Comparison of ENCODE assay signal across 8 mouse cellular contexts in the genomic region with DNA sequence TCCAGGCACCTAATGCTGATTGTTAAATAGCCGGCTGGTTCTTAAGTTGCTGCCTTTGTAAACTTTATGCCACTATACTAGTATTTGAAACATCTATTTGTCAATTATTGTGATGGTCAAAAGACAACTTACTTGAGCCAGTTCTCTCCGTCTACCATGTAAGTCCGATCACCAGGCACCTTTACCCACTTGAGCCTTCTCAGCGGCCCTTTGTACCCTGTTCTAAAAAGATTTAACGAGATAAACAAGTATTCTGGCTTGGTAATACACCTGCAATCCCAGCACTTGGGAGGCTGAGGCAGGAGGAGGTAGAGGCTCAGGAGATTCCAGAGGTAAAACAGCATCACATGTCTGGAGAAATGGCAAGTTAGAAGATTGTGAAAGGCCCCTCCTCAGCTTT. TPM values are rescaled to one million over a fixed set of nuclear protein-coding genes. Genes with fewer than 3 reads are reported as not detected.
DNase-seq lines count a peak whose midpoint lies in the region; ATAC-seq and TF ChIP-seq lines count a peak whose summit lies in the region.

No protein-coding gene starts in this region.

- H3K9ac ChIP-seq in CH12.LX (ENCODE audit: insufficient read depth, low read depth), result peak overlapping the region; percentile 81
- H3K9ac ChIP-seq in forebrain, embryonic 16.5 days (replicated peaks; ENCODE audit: low read depth, low read length), result peak overlapping the region; percentile 64
- H3K9ac ChIP-seq in liver, embryonic 16.5 days (ENCODE audit: low read depth, low read length), result peak overlapping the region; percentile 71

- H3K79me2 ChIP-seq in CH12.LX (replicated peaks; ENCODE audit: control insufficient read depth, extremely low read depth, insufficient read depth, poor library complexity, severe bottlenecking), result peaks cover 4% of the 10 kb centered on the region; the same call in 1 of the 2 replicates

- peak overlapping the region; percentile 72 for H3K4me3 ChIP-seq in heart, embryonic 10.5 days
- peak overlapping the region; percentile 55 to 93 (median 69) for H3K4me3 ChIP-seq in CH12.LX (replicated peaks in 1 of 3; ENCODE audit: low read depth in 2 of 3, low read length in 2 of 3, poor library complexity in 1 of 3)
- H3K4me3 ChIP-seq in forebrain, embryonic 16.5 days (replicated peaks; ENCODE audit: low read length), result peak overlapping the region; percentile 50
- H3K4me3 ChIP-seq in liver, embryonic 16.5 days (ENCODE audit: low read depth, low read length), result peak overlapping the region; percentile 75

- TF ChIP-seq POLR2A in CH12.LX (IDR thresholded peaks at IDR 0.05; ENCODE audit: low read depth, low read length), result no peak

- no peak for DNase-seq in heart, embryonic 10.5 days (ENCODE audit: low spot score)
- DNase-seq in heart, adult 18-20 months, result no peak
- DNase-seq in CH12.LX (ENCODE audit: extremely low read depth), result no peak
- no peak for DNase-seq in layer of hippocampus, adult 9-11 months
- no peak for DNase-seq in adrenal gland, adult 18-20 months (ENCODE audit: low spot score in 2 of 2)
- no peak for DNase-seq in layer of hippocampus, adult 9-10 months (ENCODE audit: low spot score)

- no peaks in the 10 kb centered on the region for H3K9me3 ChIP-seq in heart, embryonic 10.5 days
- peaks cover 7% of the 10 kb centered on the region for H3K9me3 ChIP-seq in CH12.LX (replicated peaks; ENCODE audit: low read length)
- no peaks in the 10 kb centered on the region for H3K9me3 ChIP-seq in forebrain, embryonic 16.5 days (ENCODE audit: control insufficient read depth, low read length)
- H3K9me3 ChIP-seq in liver, embryonic 16.5 days (replicated peaks; ENCODE audit: control insufficient read depth, low read length), result no peaks in the 10 kb centered on the region

- 0 out of 2 replicates have a peak, but pooled peaks cover 6% of the 10 kb centered on the region for H3K36me3 ChIP-seq in heart, embryonic 10.5 days
- H3K36me3 ChIP-seq in CH12.LX (replicated peaks in 1 of 2; ENCODE audit: control insufficient read depth in 1 of 2, insufficient read depth in 1 of 2, low read length in 1 of 2), result peaks cover 0 to 12% of the 10 kb centered on the region in 2 experiments
- H3K36me3 ChIP-seq in forebrain, embryonic 16.5 days (ENCODE audit: control insufficient read depth, insufficient read depth), result no peaks in the 10 kb centered on the region
- H3K36me3 ChIP-seq in liver, embryonic 16.5 days (ENCODE audit: control insufficient read depth, insufficient read depth), result no peaks in the 10 kb centered on the region

- peak overlapping the region; percentile 91 for H3K27ac ChIP-seq in heart, embryonic 10.5 days
- H3K27ac ChIP-seq in CH12.LX (ENCODE audit: insufficient read depth, low read depth), result no peak overlapping the region
- H3K27ac ChIP-seq in forebrain, embryonic 16.5 days (ENCODE audit: low read length), result no peak overlapping the region
- H3K27ac ChIP-seq in liver, embryonic 16.5 days (ENCODE audit: low read length), result peak overlapping the region; percentile 39

- H3K4me2 ChIP-seq in CH12.LX (ENCODE audit: insufficient read depth, low read depth, poor library complexity, severe bottlenecking), result peak overlapping the region; percentile 74
- H3K4me2 ChIP-seq in forebrain, embryonic 16.5 days (ENCODE audit: low read length), result peak overlapping the region; percentile 51
- peak overlapping the region; percentile 89 for H3K4me2 ChIP-seq in liver, embryonic 16.5 days (ENCODE audit: low read depth, low read length)

- dilution Hi-C loops in CH12.LX (cut with MboI; ENCODE audit: extremely low pct_ligation_motif_present, extremely low pct_unique_long_range_greater_than_20kb, low sequenced_read_pairs), result no loop called here

- no peak for TF ChIP-seq EP300 in CH12.LX (IDR thresholded peaks at IDR 0.05; ENCODE audit: low read length)

- TF ChIP-seq RAD21 in CH12.LX (IDR thresholded peaks at IDR 0.05; ENCODE audit: low read depth, low read length), result no peak

- no peak for ATAC-seq in forebrain, embryonic 16.5 days
- no peak for ATAC-seq in liver, embryonic 16.5 days (ENCODE audit: low read depth)

- no peak for TF ChIP-seq CTCF in CH12.LX (conservative IDR thresholded peaks at IDR 0.05 in 1 of 2, IDR thresholded peaks at IDR 0.05 in 1 of 2; ENCODE audit: low read depth in 2 of 2, low read length in 2 of 2)

- in situ Hi-C loops in CH12.LX (cut with MboI; ENCODE audit: low pct_ligation_motif_present, low pct_unique_long_range_greater_than_20kb, low sequenced_read_pairs), result loop anchor here (5.0 kb wide), 2 partner anchors 34 to 74 kb away; a partner anchor contains a TSS

- H3K4me1 ChIP-seq in heart, embryonic 10.5 days, result peaks cover 24% of the 10 kb centered on the region
- H3K4me1 ChIP-seq in CH12.LX (ENCODE audit: control insufficient read depth in 1 of 2, insufficient read depth in 2 of 2), result peaks cover 5 to 34% of the 10 kb centered on the region in 2 experiments; a peak in 3 of 4 replicates
- H3K4me1 ChIP-seq in forebrain, embryonic 16.5 days (replicated peaks; ENCODE audit: control insufficient read depth, insufficient read depth, low read length), result peaks cover 30% of the 10 kb centered on the region
- H3K4me1 ChIP-seq in liver, embryonic 16.5 days (ENCODE audit: control insufficient read depth, low read depth, low read length), result peaks cover 17% of the 10 kb centered on the region

- no peaks in the 10 kb centered on the region for H3K27me3 ChIP-seq in heart, embryonic 10.5 days (ENCODE audit: insufficient read depth, poor library complexity, severe bottlenecking)
- H3K27me3 ChIP-seq in CH12.LX (replicated peaks), result no peaks in the 10 kb centered on the region
- no peaks in the 10 kb centered on the region for H3K27me3 ChIP-seq in forebrain, embryonic 16.5 days (replicated peaks; ENCODE audit: control insufficient read depth, insufficient read depth, low read length)
- H3K27me3 ChIP-seq in liver, embryonic 16.5 days (ENCODE audit: control insufficient read depth, insufficient read depth, low read depth, low read length), result no peaks in the 10 kb centered on the region

- 56% methylated on average over 5 of the region's 5 CpGs for WGBS in heart, embryonic 10.5 days
- WGBS in forebrain, embryonic 16.5 days, result 46% methylated on average over 5 of the region's 5 CpGs
- WGBS in liver, embryonic 16.5 days (ENCODE audit: insufficient replicate concordance), result 22% methylated on average over 5 of the region's 5 CpGs

TF ChIP-seq in CH12.LX, 34 proteins besides CTCF, POLR2A, EP300 and RAD21:
- no peak for TF ChIP-seq ZMIZ1 (IDR thresholded peaks at IDR 0.05; ENCODE audit: low read depth, low read length)
- no peak for TF ChIP-seq TCF12 (IDR thresholded peaks at IDR 0.05; ENCODE audit: low read depth, low read length)
- no peak for TF ChIP-seq KAT2A (IDR thresholded peaks at IDR 0.05; ENCODE audit: insufficient replicate concordance, low read length)
- no peak for TF ChIP-seq MXI1 (IDR thresholded peaks at IDR 0.05; ENCODE audit: low read depth, low read length)
- TF ChIP-seq TBP (conservative IDR thresholded peaks at IDR 0.05; ENCODE audit: low read depth, low read length), result no peak
- TF ChIP-seq MAZ (IDR thresholded peaks at IDR 0.05; ENCODE audit: low read depth, low read length), result no peak
- no peak for TF ChIP-seq USF2 (conservative IDR thresholded peaks at IDR 0.05; ENCODE audit: low read depth, low read length)
- TF ChIP-seq ZNF384 (IDR thresholded peaks at IDR 0.05; ENCODE audit: low read depth, low read length), result no peak
- no peak for TF ChIP-seq JUND (conservative IDR thresholded peaks at IDR 0.05; ENCODE audit: low read depth, low read length)
- no peak for TF ChIP-seq SIN3A (IDR thresholded peaks at IDR 0.05; ENCODE audit: low read length)
- no peak for TF ChIP-seq E2F4 (IDR thresholded peaks at IDR 0.05; ENCODE audit: insufficient replicate concordance, low read depth, low read length)

RNA-seq across cellular contexts. Expression of a gene that starts 33.2 kb away (rescaled TPM):
- polyA plus RNA-seq in heart, embryonic 10.5 days (2016; fragmentation: Nextera tagmentation; extraction: Ambion mirVana), result 3.3 and 4.5 TPM in 2 replicates
- total RNA-seq in heart, adult 18-20 months (2021), result 10 to 100 TPM; 15.7 to 15.9 TPM
- total RNA-seq in CH12.LX (2012; rRNA removed) (10.9 and 11.3 TPM in 2 replicates), CH12.LX (2014; rRNA removed) (5.3 and 5.6 TPM in 2 replicates)
- 20.3 and 23.4 TPM in 2 replicates for polyA plus RNA-seq in CH12.LX (2012; ENCODE audit: insufficient read length, low read depth)
- polyA plus RNA-seq in forebrain, embryonic 16.5 days (2015; fragmentation: Nextera tagmentation; extraction: Ambion mirVana), result 4.1 and 4.6 TPM in 2 replicates
- polyA plus RNA-seq in liver, embryonic 16.5 days (2015; fragmentation: Nextera tagmentation; extraction: Ambion mirVana), result 0.85 and 0.97 TPM in 2 replicates
- 10 to 100 TPM; 17.9 to 22.1 TPM for total RNA-seq in adrenal gland, adult 18-20 months (2021)

Comparison
In these comparisons a context has a peak if more than half of its experiments do, and no peak if none do; other contexts are left out.
1. H3K27ac ChIP-seq: peak in heart, embryonic 10.5 days (single experiment) and liver, embryonic 16.5 days (single experiment); none in CH12.LX (single experiment) and forebrain, embryonic 16.5 days (single experiment).
2. Peak in every context shown above with its lines, with median percentiles within 50 percentile points of each other: H3K4me3 ChIP-seq, H3K4me2 ChIP-seq and H3K9ac ChIP-seq.